Mouse (Mus musculus) testis, adult 2 months (tissue): ENCODE results near the gene Ppm1a. TPM values are rescaled to one million over a fixed set of nuclear protein-coding genes. Genes with fewer than 3 reads are reported as not detected.
"Not testable (repeated sequence)": the region's sequence is repeated elsewhere in the genome, so short reads cannot be mapped to it uniquely, and the experiment has no call there.

Source experiments
- H3K27ac ChIP-seq: fragments of 200-500 bp; 2 replicates; pipeline ENCODE4 v1.5.1; 2012; ENCODE audit warnings: low read depth, low read length; ENCODE audit not compliant: control insufficient read depth, insufficient read depth
- H3K27me3 ChIP-seq: fragments of 200-500 bp; 2 replicates; pipeline ENCODE4 v1.6.1; 2012; ENCODE audit warnings: mild to moderate bottlenecking, low read length, moderate library complexity; ENCODE audit not compliant: control insufficient read depth, insufficient read depth
- H3K36me3 ChIP-seq: fragments of 200-500 bp; 2 replicates; pipeline ENCODE4 v1.6.1; 2012; ENCODE audit warnings: mild to moderate bottlenecking, low read length; ENCODE audit not compliant: control insufficient read depth, insufficient read depth
- H3K4me1 ChIP-seq: fragments of 200-500 bp; 2 replicates; pipeline ENCODE4 v1.6.1; 2012; ENCODE audit warnings: low read length; ENCODE audit not compliant: control insufficient read depth, insufficient read depth
- H3K4me3 ChIP-seq: fragments of 200-500 bp; 2 replicates; pipeline ENCODE4 v1.5.1; 2012; ENCODE audit warnings: low read depth, mild to moderate bottlenecking, low read length, moderate library complexity, mixed read lengths; ENCODE audit not compliant: control insufficient read depth
- CTCF ChIP-seq: fragments of 200-500 bp; IDR thresholded peaks from 2 replicates; pipeline ENCODE4 v1.5.1; 2012; ENCODE audit warnings: low read depth, mild to moderate bottlenecking, inconsistent platforms, low read length, moderate library complexity; ENCODE audit not compliant: control insufficient read depth, insufficient read depth, insufficient replicate concordance
- POLR2A ChIP-seq: fragments of 200-500 bp; IDR thresholded peaks from 2 replicates; pipeline ENCODE4 v1.6.1; 2012; ENCODE audit warnings: low read depth, mild to moderate bottlenecking, inconsistent platforms, low read length, moderate library complexity; ENCODE audit not compliant: control insufficient read depth
- polyA plus RNA-seq: library from polyadenylated mRNA; depleted of rRNA; stranded (reverse); fragments of >200 nt; gene quantifications from 2 replicates; pipeline ENCODE4 v1.2.3, GENCODE M21; 2012

Ppm1a gene
- polyA plus RNA-seq, 1 experiment = 252 TPM

GRCm38 (mm10) chr12:72771711-72772110, 14.5 kb downstream of the Ppm1a start:
- no peak for TF ChIP-seq POLR2A
- no peak for TF ChIP-seq CTCF
- Histone ChIP-seq H3K4me1 (no peaks in the 10 kb centered on the region), H3K4me3 (no peak overlapping the region; the same call in 1 of the 2 replicates), H3K27ac (no peak overlapping the region), H3K36me3 (no peaks in the 10 kb centered on the region), H3K27me3 (no peaks in the 10 kb centered on the region)

GRCm38 (mm10) chr12:72773921-72774320, 16.7 kb downstream of the Ppm1a start:
- no peaks in the 10 kb centered on the region for H3K27me3 ChIP-seq
- H3K4me3 ChIP-seq = no peak overlapping the region
- no peak for TF ChIP-seq POLR2A
- no peak for TF ChIP-seq CTCF
- H3K36me3 ChIP-seq = no peaks in the 10 kb centered on the region
- no peaks in the 10 kb centered on the region for H3K4me1 ChIP-seq
- H3K27ac ChIP-seq = no peak overlapping the region

- Histone ChIP-seq H3K36me3 (no peaks in the 10 kb centered on the region), H3K27ac (no peak overlapping the region), H3K4me3 (no peak overlapping the region), H3K4me1 (no peaks in the 10 kb centered on the region), H3K27me3 (no peaks in the 10 kb centered on the region)
- TF ChIP-seq CTCF (no peak), POLR2A (no peak)
These were observed 20.0 kb downstream of the Ppm1a start for GRCm38 (mm10) chr12:72777244-72777643.

- no peak overlapping the region for H3K4me3 ChIP-seq
- no peak for TF ChIP-seq CTCF
- TF ChIP-seq POLR2A = no peak
These were observed 22.9 kb downstream of the Ppm1a start for GRCm38 (mm10) chr12:72780136-72780535.

GRCm38 (mm10) chr12:72782786-72783185, 25.5 kb downstream of the Ppm1a start:
- not testable (repeated sequence) for H3K27ac ChIP-seq, H3K4me3 ChIP-seq, H3K27me3 ChIP-seq, H3K36me3 ChIP-seq, H3K4me1 ChIP-seq

More at GRCm38 (mm10) chr12:72780136-72780535, 22.9 kb downstream of the Ppm1a start:
- Histone ChIP-seq H3K27me3 (no peaks in the 10 kb centered on the region), H3K27ac (no peak overlapping the region), H3K4me1 (no peaks in the 10 kb centered on the region), H3K36me3 (no peaks in the 10 kb centered on the region)

- Histone ChIP-seq H3K27ac (no peak overlapping the region), H3K4me3 (no peak overlapping the region), H3K4me1 (no peaks in the 10 kb centered on the region), H3K27me3 (no peaks in the 10 kb centered on the region), H3K36me3 (no peaks in the 10 kb centered on the region)
- no peak for TF ChIP-seq POLR2A
- TF ChIP-seq CTCF = no peak
These were observed 28.1 kb downstream of the Ppm1a start for GRCm38 (mm10) chr12:72785183-72785930.

GRCm38 (mm10) chr12:72786551-72786950, 29.3 kb downstream of the Ppm1a start:
- no peaks in the 10 kb centered on the region for H3K36me3 ChIP-seq
- no peaks in the 10 kb centered on the region for H3K27me3 ChIP-seq
- no peaks in the 10 kb centered on the region for H3K4me1 ChIP-seq
- TF ChIP-seq CTCF = no peak
- no peak for TF ChIP-seq POLR2A
- no peak overlapping the region for H3K27ac ChIP-seq
- H3K4me3 ChIP-seq = no peak overlapping the region

GRCm38 (mm10) chr12:72786986-72787385, 29.7 kb downstream of the Ppm1a start:
- no peak for TF ChIP-seq CTCF
- no peak for TF ChIP-seq POLR2A
- Histone ChIP-seq H3K4me1 (no peaks in the 10 kb centered on the region), H3K27me3 (no peaks in the 10 kb centered on the region), H3K36me3 (no peaks in the 10 kb centered on the region), H3K27ac (no peak overlapping the region), H3K4me3 (no peak overlapping the region)
